Mouse (Mus musculus) embryo, embryonic 11 days (tissue): ENCODE measurements at regions not wholly inside any gene's neighbourhood (a gene's known extent, or its start where the extent isn't known, plus 50 kb on each side); places are given as distances from the start of the nearest gene placed in this dataset.
A peak's percentile ranks its signal among the peaks of the same experiment; 100 is the strongest.
"Not testable (repeated sequence)": the region's sequence is repeated elsewhere in the genome, so short reads cannot be mapped to it uniquely, and the experiment has no call there.

ENCODE experiments used
- DNase-seq: peaks from one replicate; pipeline ENCODE4 v3.0.0-alpha.2; 2015

GRCm38 (mm10) chr13:20039590-20039989, 50.8 kb upstream of the Elmo1 start:
- DNase-seq, result no peak

DNA sequence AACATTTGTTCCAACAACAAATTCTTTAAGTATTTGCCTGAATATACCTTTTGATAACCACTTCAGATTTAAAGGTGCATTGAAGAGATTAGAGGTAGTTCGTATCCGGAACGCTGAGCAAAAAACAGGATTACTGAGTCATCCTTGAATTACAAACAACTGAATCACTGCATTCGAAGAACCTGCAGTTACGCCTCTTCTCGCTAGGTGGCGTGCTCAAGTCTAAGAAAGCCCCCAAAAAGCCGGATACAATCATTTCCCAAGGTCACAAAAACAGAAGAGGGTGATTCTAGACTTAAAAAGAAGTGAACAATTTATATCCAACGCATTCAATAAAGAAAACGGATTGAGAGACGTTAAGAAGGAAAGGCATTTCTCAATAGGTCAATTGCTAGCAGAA, 51.9 kb upstream of the Elmo1 start:
- peak; percentile 70 for DNase-seq

DNA sequence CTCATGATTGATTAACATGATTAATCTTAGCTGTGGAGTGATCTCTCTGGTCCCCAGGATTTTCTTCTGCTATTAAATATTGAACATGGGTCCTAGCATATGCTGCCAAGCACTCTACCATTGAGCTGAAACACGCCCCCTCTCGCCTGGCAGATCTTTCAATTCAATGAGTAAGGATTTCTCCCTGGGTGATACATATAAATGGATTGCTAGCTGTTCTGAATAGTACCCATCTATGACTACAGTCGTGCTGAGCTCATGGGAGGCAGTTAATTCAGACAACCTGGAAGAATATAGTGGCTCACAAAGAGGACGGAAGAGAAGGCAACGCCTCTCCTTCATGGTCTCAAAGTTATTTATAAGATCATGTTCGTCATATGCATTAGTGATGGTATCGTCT, 53.0 kb upstream of the Elmo1 start:
- DNase-seq, result no peak

DNA sequence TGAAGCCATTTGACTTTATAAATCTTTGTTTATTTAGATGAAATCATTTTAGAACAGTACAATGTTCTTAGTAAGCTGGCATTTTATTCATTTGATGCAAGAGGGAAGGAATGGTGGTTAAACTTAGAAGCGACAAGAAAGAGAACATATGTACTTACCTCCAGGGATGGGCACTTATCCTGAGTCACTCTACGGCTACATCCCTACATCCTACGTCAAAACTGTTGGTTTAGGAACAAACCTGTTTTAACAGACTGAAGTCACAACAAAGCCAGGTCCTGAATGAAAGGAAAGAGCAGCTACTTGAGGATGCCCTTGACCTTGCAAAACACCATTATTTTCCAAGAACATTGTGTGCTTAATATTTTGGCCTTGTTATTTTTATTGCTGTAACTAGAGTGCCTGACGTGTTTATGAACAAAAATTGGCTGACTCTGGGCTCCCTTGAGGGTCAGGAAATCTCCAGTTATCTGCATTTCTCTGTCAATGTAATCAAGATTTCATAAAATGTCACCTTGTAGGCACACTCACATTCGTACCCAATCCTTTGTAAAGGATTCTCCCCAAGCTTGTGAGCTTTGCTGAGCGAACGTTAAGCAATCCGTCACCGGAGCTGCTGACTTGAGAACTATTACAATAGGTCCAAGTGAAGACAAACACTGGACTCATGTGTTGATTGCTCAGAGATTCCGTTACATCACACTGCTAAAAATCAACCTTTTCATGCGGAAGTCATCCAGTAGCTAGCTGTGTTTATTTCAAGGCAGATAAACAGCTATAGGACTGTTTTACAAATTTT, 56.3 kb upstream of the Elmo1 start:
- no peak for DNase-seq

GRCm38 (mm10) chr13:20031660-20032059, 58.7 kb upstream of the Elmo1 start:
- DNase-seq, result no peak

DNA sequence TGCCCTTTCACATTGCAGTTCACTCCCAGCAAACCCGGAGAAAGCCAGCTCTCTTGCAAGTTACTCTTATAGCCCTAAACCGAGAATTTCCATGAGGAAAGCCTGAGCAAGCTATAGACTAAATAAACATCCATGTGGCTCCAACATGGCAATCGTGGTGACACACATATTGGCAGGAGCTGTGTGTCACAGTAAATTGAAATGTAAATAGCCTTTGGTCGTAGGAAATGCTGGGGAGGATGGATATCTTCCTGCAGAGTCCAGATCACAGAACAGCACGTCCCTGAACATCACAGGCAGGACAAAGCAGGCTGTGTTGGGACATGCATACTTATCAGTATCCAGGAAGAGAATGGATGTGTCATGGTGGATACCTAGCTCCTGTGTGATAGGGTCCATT, 59.3 kb upstream of the Elmo1 start:
- DNase-seq, result no peak

- DNase-seq, result no peak
Measured at GRCm38 (mm10) chr13:20026612-20027011, 63.8 kb upstream of the Elmo1 start.

DNA sequence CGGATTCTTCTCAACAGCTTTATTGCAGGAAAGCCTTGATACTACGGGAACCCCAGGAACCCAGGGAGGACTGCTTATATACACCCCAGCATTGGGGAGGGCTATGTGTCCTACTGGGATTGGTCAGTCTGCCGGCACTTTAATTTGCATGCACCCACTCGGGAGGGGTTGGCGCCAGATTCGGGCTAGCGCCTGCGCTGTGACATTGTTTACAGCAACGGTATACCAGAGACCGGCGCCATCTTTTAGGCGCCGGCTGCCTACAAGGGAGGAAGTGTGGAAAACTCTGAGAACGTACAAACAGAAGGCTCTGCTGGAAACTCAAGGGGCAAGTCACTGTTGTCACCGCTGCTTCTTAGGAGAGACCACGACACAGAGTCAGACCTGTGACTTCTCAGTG, 73.9 kb upstream of the Elmo1 start:
- DNase-seq, result not testable (repeated sequence)

- DNase-seq, result no peak
Measured at GRCm38 (mm10) chr13:20012621-20013020, 77.8 kb upstream of the Elmo1 start.

DNA sequence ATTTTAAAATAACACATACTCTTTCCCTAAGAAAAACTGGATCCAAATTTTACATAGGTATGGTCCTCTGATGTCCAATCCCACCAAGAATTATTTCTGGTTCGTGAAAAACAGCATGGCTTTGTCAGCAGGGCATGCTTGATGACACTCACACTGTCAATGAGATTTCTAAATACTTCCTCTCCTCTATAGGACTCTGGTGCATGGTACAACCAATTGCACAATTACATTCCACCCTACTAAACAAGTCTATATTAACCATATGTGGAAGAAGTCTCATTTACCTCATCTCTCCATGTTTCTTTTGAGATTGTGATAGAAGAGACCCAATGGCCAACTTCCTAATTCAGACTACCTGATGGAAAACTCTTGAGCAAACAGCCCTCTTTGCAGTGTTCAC, 81.2 kb upstream of the Elmo1 start:
- DNase-seq, result no peak

DNA sequence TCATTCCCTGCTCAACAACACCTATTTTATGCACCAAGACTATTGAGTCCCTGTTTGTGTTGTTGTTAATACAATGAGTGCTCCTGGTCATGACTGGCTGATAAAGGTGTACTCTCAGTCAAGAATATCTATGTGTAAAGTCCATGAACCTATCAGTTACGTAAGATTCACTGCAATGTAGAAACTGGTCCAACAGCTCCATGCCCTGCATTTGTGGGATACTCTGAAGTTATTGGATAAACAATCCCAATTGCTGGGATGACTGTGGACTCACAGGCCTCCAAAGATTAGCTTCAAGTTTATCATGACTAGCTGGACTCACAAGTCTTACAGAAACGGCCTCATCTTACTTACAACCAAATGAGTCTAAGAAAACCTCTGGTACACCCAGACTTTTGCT, 82.8 kb upstream of the Elmo1 start:
- no peak for DNase-seq

DNA sequence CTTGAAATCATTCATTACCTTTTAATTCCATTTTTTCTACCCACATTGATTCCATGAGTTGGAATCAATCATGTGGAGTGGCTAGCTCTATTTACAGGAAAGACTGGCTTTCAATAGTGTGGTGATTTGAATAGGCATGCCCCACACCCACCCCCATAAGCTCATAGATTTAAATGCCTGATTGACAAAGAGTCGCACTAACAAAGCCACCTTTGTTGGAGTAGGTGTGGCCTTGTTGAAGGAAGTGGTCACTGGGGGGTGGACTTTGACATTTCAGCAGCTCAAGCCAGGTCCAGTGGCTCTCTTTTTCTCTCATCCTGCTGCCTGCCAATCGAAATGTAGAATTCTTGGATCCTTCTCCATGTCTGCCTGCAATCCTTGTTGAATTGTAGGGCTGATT, 92.8 kb upstream of the Elmo1 start:
- no peak for DNase-seq

- no peak for DNase-seq
Measured at GRCm38 (mm10) chr13:19975621-19976020, 114.8 kb upstream of the Elmo1 start.

DNA sequence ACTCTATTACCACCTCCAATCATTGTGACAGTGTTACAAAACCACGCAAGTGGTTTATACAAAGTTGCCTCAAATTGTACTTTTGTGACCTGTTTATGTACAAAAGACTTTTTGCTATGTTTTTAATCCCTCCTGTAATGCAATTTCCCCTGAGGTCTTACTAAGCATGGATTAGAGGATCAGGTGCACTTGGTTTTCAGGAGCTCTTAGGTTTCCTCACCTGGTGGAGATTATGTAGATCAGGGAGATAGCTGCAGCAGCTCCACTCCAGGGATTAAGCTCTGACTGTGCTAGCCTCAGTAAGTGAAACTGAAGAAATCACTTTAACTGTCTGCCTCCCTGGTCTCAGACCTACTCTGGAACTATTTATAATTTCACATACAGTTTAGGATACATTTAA, 123.8 kb upstream of the Elmo1 start:
- DNase-seq, result no peak

- no peak for DNase-seq
Measured at GRCm38 (mm10) chr13:19963031-19963430, 127.4 kb upstream of the Elmo1 start.

GRCm38 (mm10) chr13:19928761-19929160, 104.7 kb upstream of the Gpr141 start:
- DNase-seq, result no peak

DNA sequence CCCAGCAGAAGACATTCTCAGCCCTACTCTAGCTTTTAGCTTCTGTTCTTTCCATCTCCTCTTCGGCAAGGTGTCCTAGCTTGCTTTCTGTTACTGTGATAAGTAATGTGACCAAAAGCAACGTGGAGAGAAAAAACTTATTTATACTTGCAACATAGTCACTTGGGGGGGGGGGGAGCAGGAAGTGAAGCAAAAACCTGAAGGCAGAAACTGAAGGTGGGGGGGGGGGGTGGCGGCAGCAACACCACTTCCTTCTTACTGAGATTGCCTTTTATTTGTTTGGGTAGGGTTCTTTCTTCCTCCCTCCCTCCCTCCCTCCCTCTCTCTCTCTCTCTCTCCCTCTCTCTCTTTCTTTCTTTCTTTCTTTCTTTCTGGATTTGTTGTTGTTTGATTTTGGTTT, 103.8 kb upstream of the Gpr141 start:
- no peak for DNase-seq

DNA sequence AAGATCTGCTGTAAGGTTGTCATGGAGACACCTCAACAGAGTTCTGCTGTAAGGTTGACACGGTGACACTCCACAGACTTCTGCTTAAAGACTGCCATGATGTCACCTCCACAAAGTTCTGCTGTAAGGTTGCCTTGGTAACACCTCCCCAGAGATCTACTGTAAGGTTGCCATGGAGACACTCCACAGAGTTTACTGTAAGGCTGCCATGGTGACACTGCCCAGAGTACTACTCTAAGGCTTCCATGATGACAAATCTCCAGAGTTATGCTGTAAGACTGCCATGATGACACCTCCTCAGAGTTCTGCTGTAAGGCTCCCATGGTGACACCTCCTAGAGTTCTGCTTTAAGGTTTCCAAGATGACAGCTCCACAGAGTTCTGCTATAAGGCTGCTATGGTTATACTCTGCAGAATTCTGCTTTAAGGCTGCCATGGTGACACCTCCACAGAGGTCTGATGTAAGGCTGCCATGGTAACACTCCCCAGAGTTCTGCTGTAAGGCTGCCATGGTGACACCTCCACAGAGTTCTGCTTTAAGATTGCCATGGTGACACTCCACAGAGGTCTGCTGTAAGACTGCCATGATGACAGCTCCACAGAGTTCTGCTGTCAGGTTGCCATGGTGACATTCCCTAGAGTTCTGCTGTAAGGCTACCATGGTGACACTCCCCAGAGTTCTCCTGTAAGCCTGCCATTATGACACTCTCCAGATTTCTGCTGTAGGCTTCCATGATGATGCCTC, 97.2 kb upstream of the Gpr141 start:
- peak; percentile 26 for DNase-seq

- peak; percentile 16 for DNase-seq
Measured at GRCm38 (mm10) chr13:19911860-19912584, 88.0 kb upstream of the Gpr141 start.

DNA sequence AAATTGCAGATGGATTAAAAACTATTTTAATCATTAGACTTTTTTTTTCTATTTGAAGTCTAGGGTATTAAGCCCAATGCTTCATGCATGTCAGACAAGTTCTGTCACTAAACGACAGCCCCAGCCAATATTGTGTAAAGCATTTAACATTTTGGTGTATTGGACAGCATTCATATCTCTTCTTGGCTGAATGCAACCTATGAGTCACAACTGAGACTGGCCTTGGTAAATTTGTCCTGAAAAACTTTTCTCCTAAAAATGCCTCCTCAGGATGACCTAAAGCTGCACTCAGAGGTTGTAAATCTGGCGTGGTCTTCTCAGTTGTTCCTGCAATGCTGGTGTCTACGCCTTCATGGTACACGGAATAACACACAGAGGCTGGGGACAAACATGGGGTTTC, 78.7 kb upstream of the Gpr141 start:
- DNase-seq, result no peak

GRCm38 (mm10) chr13:19897191-19897590, 73.1 kb upstream of the Gpr141 start:
- no peak for DNase-seq

DNA sequence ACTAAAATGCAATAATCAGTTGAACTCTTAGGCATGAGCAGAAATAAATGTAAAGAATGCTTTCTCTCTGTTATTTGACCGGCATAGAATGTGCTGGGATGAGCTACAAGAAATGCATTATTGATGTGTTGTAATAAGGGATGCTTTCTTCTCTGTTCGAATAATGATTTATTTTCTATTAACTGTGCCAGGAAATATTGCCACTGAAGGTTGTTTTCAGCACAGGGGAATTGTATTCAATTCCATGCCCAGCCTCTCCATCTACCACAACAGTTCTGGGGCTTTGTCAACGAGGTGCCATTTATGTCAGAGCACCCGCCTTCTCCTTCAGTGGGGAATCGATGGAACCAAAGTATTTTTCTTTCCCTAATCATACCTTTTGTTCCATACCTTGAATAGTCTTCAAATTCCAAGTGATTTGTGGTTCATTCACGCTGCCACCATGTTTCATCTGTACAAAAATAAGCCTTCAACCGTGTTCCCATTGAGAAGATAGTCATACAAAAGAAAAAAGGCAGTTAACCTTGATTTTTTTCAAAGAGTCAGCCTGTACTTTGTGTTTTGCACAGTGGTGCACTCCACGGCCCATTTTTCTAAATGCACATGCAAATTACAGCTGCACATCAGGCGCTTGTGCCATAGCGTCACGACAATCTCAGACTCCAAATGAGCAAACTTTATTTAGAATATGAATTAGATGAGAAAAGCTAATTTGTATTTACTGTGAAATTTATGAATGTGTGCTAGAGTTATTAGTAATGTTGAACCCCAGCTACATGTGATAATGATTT, 65.1 kb upstream of the Gpr141 start:
- DNase-seq, result no peak
